Mouse (Mus musculus): ENCODE measurements around the gene Tekt3. TPM values are rescaled to one million over a fixed set of nuclear protein-coding genes. Genes with fewer than 3 reads are reported as not detected.

Tekt3 gene
- polyA plus RNA-seq, 1 experiment from 2014 or later, result not detected

GRCm38 (mm10) chr11:63050362-63050932 lies 11.0 kb upstream of the Tekt3 start:
- H3K9me3 ChIP-seq (ENCODE audit: control insufficient read depth, low read length), result no peaks in the 10 kb centered on the region
- WGBS, result 86% methylated on average over 6 of the region's 6 CpGs

GRCm38 (mm10) chr11:63051041-63051440 lies 10.4 kb upstream of the Tekt3 start:
- no peaks in the 10 kb centered on the region for H3K4me1 ChIP-seq (replicated peaks; ENCODE audit: control insufficient read depth, insufficient read depth, low read length)
- H3K4me2 ChIP-seq (ENCODE audit: low read depth, low read length, severe bottlenecking), result no peak overlapping the region
- H3K9ac ChIP-seq (ENCODE audit: low read length), result no peak overlapping the region
- H3K4me3 ChIP-seq (ENCODE audit: low read depth, low read length), result no peak overlapping the region
- H3K36me3 ChIP-seq (ENCODE audit: control insufficient read depth, insufficient read depth, low read length), result no peaks in the 10 kb centered on the region
- H3K27me3 ChIP-seq (ENCODE audit: control insufficient read depth, insufficient read depth, low read length), result no peaks in the 10 kb centered on the region
- WGBS, result 94% methylated on average over 7 of the region's 7 CpGs
- H3K9me3 ChIP-seq (ENCODE audit: control insufficient read depth, low read length), result no peaks in the 10 kb centered on the region
- ATAC-seq (replicated peaks; ENCODE audit: low FRiP score), result no peak
- no peak for DNase-seq (ENCODE audit: low spot score)
- no peak overlapping the region for H3K27ac ChIP-seq (ENCODE audit: low read depth, low read length)

More at GRCm38 (mm10) chr11:63050362-63050932, 11.0 kb upstream of the Tekt3 start:
- Histone ChIP-seq H3K27ac (ENCODE audit: low read depth, low read length) (no peak overlapping the region), H3K4me2 (ENCODE audit: low read depth, low read length, severe bottlenecking) (no peak overlapping the region), H3K9ac (ENCODE audit: low read length) (no peak overlapping the region), H3K4me1 (replicated peaks; ENCODE audit: control insufficient read depth, insufficient read depth, low read length) (no peaks in the 10 kb centered on the region), H3K36me3 (ENCODE audit: control insufficient read depth, insufficient read depth, low read length) (no peaks in the 10 kb centered on the region), H3K27me3 (ENCODE audit: control insufficient read depth, insufficient read depth, low read length) (no peaks in the 10 kb centered on the region), H3K4me3 (ENCODE audit: low read depth, low read length) (no peak overlapping the region)
- DNase-seq (ENCODE audit: low spot score) (no peak), ATAC-seq (replicated peaks; ENCODE audit: low FRiP score) (no peak)

- Histone ChIP-seq H3K9me3 (ENCODE audit: control insufficient read depth, low read length) (no peaks in the 10 kb centered on the region), H3K27me3 (ENCODE audit: control insufficient read depth, insufficient read depth, low read length) (no peaks in the 10 kb centered on the region), H3K36me3 (ENCODE audit: control insufficient read depth, insufficient read depth, low read length) (no peaks in the 10 kb centered on the region), H3K27ac (ENCODE audit: low read depth, low read length) (no peak overlapping the region), H3K4me1 (replicated peaks; ENCODE audit: control insufficient read depth, insufficient read depth, low read length) (no peaks in the 10 kb centered on the region), H3K4me2 (ENCODE audit: low read depth, low read length, severe bottlenecking) (no peak overlapping the region), H3K4me3 (ENCODE audit: low read depth, low read length) (no peak overlapping the region), H3K9ac (ENCODE audit: low read length) (no peak overlapping the region)
- DNase-seq (ENCODE audit: low spot score), result no peak
- WGBS, result 95% methylated on average over 10 of the region's 10 CpGs
- ATAC-seq (replicated peaks; ENCODE audit: low FRiP score), result no peak
These were observed 9.5 kb upstream of the Tekt3 start for GRCm38 (mm10) chr11:63051996-63052395.

GRCm38 (mm10) chr11:63055596-63055995 lies 5.9 kb upstream of the Tekt3 start:
- WGBS, result 94% methylated on average over 7 of the region's 7 CpGs
- H3K27me3 ChIP-seq (ENCODE audit: control insufficient read depth, insufficient read depth, low read length), result no peaks in the 10 kb centered on the region
- DNase-seq (ENCODE audit: low spot score), result no peak

GRCm38 (mm10) chr11:63058375-63058952 lies 3.0 kb upstream of the Tekt3 start:
- 79% methylated on average over 5 of the region's 5 CpGs for WGBS
- no peaks in the 10 kb centered on the region for H3K9me3 ChIP-seq (ENCODE audit: control insufficient read depth, low read length)
- ATAC-seq (replicated peaks; ENCODE audit: low FRiP score) (no peak), DNase-seq (ENCODE audit: low spot score) (no peak)
- no peak overlapping the region for H3K4me2 ChIP-seq (ENCODE audit: low read depth, low read length, severe bottlenecking)
- no peak overlapping the region for H3K27ac ChIP-seq (ENCODE audit: low read depth, low read length)
- no peaks in the 10 kb centered on the region for H3K36me3 ChIP-seq (ENCODE audit: control insufficient read depth, insufficient read depth, low read length)
- no peak overlapping the region for H3K4me3 ChIP-seq (ENCODE audit: low read depth, low read length)
- no peaks in the 10 kb centered on the region for H3K27me3 ChIP-seq (ENCODE audit: control insufficient read depth, insufficient read depth, low read length)
- no peak overlapping the region for H3K9ac ChIP-seq (ENCODE audit: low read length)
- H3K4me1 ChIP-seq (replicated peaks; ENCODE audit: control insufficient read depth, insufficient read depth, low read length), result no peaks in the 10 kb centered on the region

More at GRCm38 (mm10) chr11:63055596-63055995, 5.9 kb upstream of the Tekt3 start:
- Histone ChIP-seq H3K4me1 (replicated peaks; ENCODE audit: control insufficient read depth, insufficient read depth, low read length) (no peaks in the 10 kb centered on the region), H3K9ac (ENCODE audit: low read length) (no peak overlapping the region), H3K27ac (ENCODE audit: low read depth, low read length) (no peak overlapping the region), H3K36me3 (ENCODE audit: control insufficient read depth, insufficient read depth, low read length) (no peaks in the 10 kb centered on the region), H3K4me2 (ENCODE audit: low read depth, low read length, severe bottlenecking) (no peak overlapping the region), H3K9me3 (ENCODE audit: control insufficient read depth, low read length) (no peaks in the 10 kb centered on the region), H3K4me3 (ENCODE audit: low read depth, low read length) (no peak overlapping the region)
- ATAC-seq (replicated peaks; ENCODE audit: low FRiP score), result no peak

GRCm38 (mm10) chr11:63059911-63060310 lies 1.5 kb upstream of the Tekt3 start:
- Histone ChIP-seq H3K36me3 (ENCODE audit: control insufficient read depth, insufficient read depth, low read length) (no peaks in the 10 kb centered on the region), H3K4me1 (replicated peaks; ENCODE audit: control insufficient read depth, insufficient read depth, low read length) (no peaks in the 10 kb centered on the region), H3K27me3 (ENCODE audit: control insufficient read depth, insufficient read depth, low read length) (no peaks in the 10 kb centered on the region), H3K4me2 (ENCODE audit: low read depth, low read length, severe bottlenecking) (no peak overlapping the region), H3K27ac (ENCODE audit: low read depth, low read length) (no peak overlapping the region), H3K9ac (ENCODE audit: low read length) (no peak overlapping the region), H3K9me3 (ENCODE audit: control insufficient read depth, low read length) (no peaks in the 10 kb centered on the region), H3K4me3 (ENCODE audit: low read depth, low read length) (no peak overlapping the region)
- DNase-seq (ENCODE audit: low spot score), result no peak
- ATAC-seq (replicated peaks; ENCODE audit: low FRiP score), result no peak
- 92% methylated on average over 1 of the region's 1 CpGs for WGBS

GRCm38 (mm10) chr11:63066526-63066925 lies 5.1 kb downstream of the Tekt3 start:
- Histone ChIP-seq H3K27me3 (ENCODE audit: control insufficient read depth, insufficient read depth, low read length) (no peaks in the 10 kb centered on the region), H3K9ac (ENCODE audit: low read length) (no peak overlapping the region), H3K27ac (ENCODE audit: low read depth, low read length) (no peak overlapping the region), H3K4me2 (ENCODE audit: low read depth, low read length, severe bottlenecking) (no peak overlapping the region), H3K9me3 (ENCODE audit: control insufficient read depth, low read length) (no peaks in the 10 kb centered on the region), H3K36me3 (ENCODE audit: control insufficient read depth, insufficient read depth, low read length) (no peaks in the 10 kb centered on the region), H3K4me3 (ENCODE audit: low read depth, low read length) (no peak overlapping the region), H3K4me1 (replicated peaks; ENCODE audit: control insufficient read depth, insufficient read depth, low read length) (no peaks in the 10 kb centered on the region)
- ATAC-seq (replicated peaks; ENCODE audit: low FRiP score) (no peak), DNase-seq (ENCODE audit: low spot score) (no peak)
- WGBS, result 87% methylated on average over 1 of the region's 1 CpGs

- H3K4me3 ChIP-seq (ENCODE audit: low read depth, low read length), result no peak overlapping the region
- H3K4me1 ChIP-seq (replicated peaks; ENCODE audit: control insufficient read depth, insufficient read depth, low read length), result no peaks in the 10 kb centered on the region
- H3K9me3 ChIP-seq (ENCODE audit: control insufficient read depth, low read length), result no peaks in the 10 kb centered on the region
- no peak for ATAC-seq (replicated peaks; ENCODE audit: low FRiP score)
- H3K27ac ChIP-seq (ENCODE audit: low read depth, low read length), result no peak overlapping the region
- DNase-seq (ENCODE audit: low spot score), result no peak
- no peaks in the 10 kb centered on the region for H3K36me3 ChIP-seq (ENCODE audit: control insufficient read depth, insufficient read depth, low read length)
- no peak overlapping the region for H3K9ac ChIP-seq (ENCODE audit: low read length)
- no peaks in the 10 kb centered on the region for H3K27me3 ChIP-seq (ENCODE audit: control insufficient read depth, insufficient read depth, low read length)
- WGBS, result 92% methylated on average over 17 of the region's 17 CpGs
- H3K4me2 ChIP-seq (ENCODE audit: low read depth, low read length, severe bottlenecking), result no peak overlapping the region
These were observed 8.6 kb downstream of the Tekt3 start for GRCm38 (mm10) chr11:63070081-63070480.

- Histone ChIP-seq H3K9me3 (ENCODE audit: control insufficient read depth, low read length) (no peaks in the 10 kb centered on the region), H3K36me3 (ENCODE audit: control insufficient read depth, insufficient read depth, low read length) (no peaks in the 10 kb centered on the region), H3K9ac (ENCODE audit: low read length) (no peak overlapping the region), H3K4me1 (replicated peaks; ENCODE audit: control insufficient read depth, insufficient read depth, low read length) (no peaks in the 10 kb centered on the region), H3K27me3 (ENCODE audit: control insufficient read depth, insufficient read depth, low read length) (no peaks in the 10 kb centered on the region), H3K27ac (ENCODE audit: low read depth, low read length) (no peak overlapping the region), H3K4me2 (ENCODE audit: low read depth, low read length, severe bottlenecking) (no peak overlapping the region), H3K4me3 (ENCODE audit: low read depth, low read length) (no peak overlapping the region)
- 84% methylated on average over 3 of the region's 3 CpGs for WGBS
- no peak for DNase-seq (ENCODE audit: low spot score)
- ATAC-seq (replicated peaks; ENCODE audit: low FRiP score), result no peak
These were observed 23.1 kb downstream of the Tekt3 start for GRCm38 (mm10) chr11:63084536-63084935.

All from forebrain, embryonic 11.5 days (tissue).